7 mouse cellular contexts compared by ENCODE assay signal in the genomic region with DNA sequence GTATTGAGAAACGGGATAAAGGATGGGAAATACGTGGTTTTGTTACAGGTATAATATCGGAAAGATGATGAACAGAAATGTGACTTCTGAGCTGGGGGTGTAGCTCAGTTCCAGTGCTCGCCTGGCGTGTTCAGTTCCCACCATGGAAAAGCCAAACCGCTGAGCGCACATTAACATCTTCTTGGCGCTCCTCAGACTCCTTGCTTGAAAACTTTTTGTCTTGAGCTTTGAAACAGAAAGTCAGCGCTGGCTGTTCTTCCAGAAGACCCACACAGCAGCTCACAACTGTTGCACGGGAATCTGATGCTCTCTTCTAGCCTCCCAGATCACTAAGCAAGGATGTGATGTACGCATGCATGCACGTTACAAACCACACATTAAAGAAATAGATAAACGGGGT. TPM values are rescaled to one million over a fixed set of nuclear protein-coding genes. Genes with fewer than 3 reads are reported as not detected.
DNase-seq lines count a peak whose midpoint lies in the region; ATAC-seq and TF ChIP-seq lines count a peak whose summit lies in the region.

No protein-coding gene starts in this region.

- H3K9ac ChIP-seq in heart, embryonic 13.5 days: peak overlapping the region; percentile 97
- H3K9ac ChIP-seq in liver, postnatal 0 days (replicated peaks): peak overlapping the region; percentile 71

- no peaks in the 10 kb centered on the region for H3K27me3 ChIP-seq in heart, embryonic 13.5 days (replicated peaks)
- no peaks in the 10 kb centered on the region for H3K27me3 ChIP-seq in liver, postnatal 0 days (ENCODE audit: insufficient read depth, low read length)

- H3K9me3 ChIP-seq in heart, embryonic 13.5 days: no peaks in the 10 kb centered on the region
- no peaks in the 10 kb centered on the region for H3K9me3 ChIP-seq in liver, postnatal 0 days (ENCODE audit: low read length)

- TF ChIP-seq CTCF in liver, postnatal 0 days (IDR thresholded peaks at IDR 0.05; ENCODE audit: low read depth): no peak

- H3K4me2 ChIP-seq in heart, embryonic 13.5 days: peak overlapping the region; percentile 91
- peak overlapping the region; percentile 89 for H3K4me2 ChIP-seq in liver, postnatal 0 days (ENCODE audit: low read depth, low read length)

- ATAC-seq in heart, embryonic 13.5 days (ENCODE audit: extremely low read depth, insufficient number of reproducible peaks, low FRiP score, low TSS enrichment): no peak
- ATAC-seq in liver, postnatal 0 days: no peak

- peaks cover 36% of the 10 kb centered on the region for H3K4me1 ChIP-seq in heart, embryonic 13.5 days
- H3K4me1 ChIP-seq in liver, postnatal 0 days (ENCODE audit: insufficient read depth): peaks cover 12% of the 10 kb centered on the region

- peaks cover 14% of the 10 kb centered on the region for H3K36me3 ChIP-seq in heart, embryonic 13.5 days
- 0 out of 2 replicates have a peak, but pooled peaks cover 13% of the 10 kb centered on the region for H3K36me3 ChIP-seq in liver, postnatal 0 days (replicated peaks; ENCODE audit: insufficient read depth, low read length)

- peak overlapping the region; percentile 92 for H3K4me3 ChIP-seq in heart, embryonic 13.5 days
- peak overlapping the region; percentile 88 for H3K4me3 ChIP-seq in liver, postnatal 0 days (ENCODE audit: low read depth, low read length)

- peak overlapping the region; percentile 96 for H3K27ac ChIP-seq in heart, embryonic 13.5 days (replicated peaks)
- peak overlapping the region; percentile 90 for H3K27ac ChIP-seq in liver, postnatal 0 days (ENCODE audit: low read depth)

- DNase-seq in ES-CJ7 (ENCODE audit: low read depth, low spot score) (peak; percentile 29), R1 (ENCODE audit: low read depth, low spot score) (peak; percentile 22)
- DNase-seq in liver, postnatal 0 days: no peak
- DNase-seq in layer of hippocampus, adult 9-10 months (ENCODE audit: low spot score): no peak
- DNase-seq in adrenal gland, postnatal 4 days (ENCODE audit: low spot score in 2 of 2): no peak
- no peak for DNase-seq in testis, postnatal 14 days (ENCODE audit: low spot score)

- 24% methylated on average over 13 of the region's 13 CpGs for WGBS in heart, embryonic 13.5 days
- WGBS in liver, postnatal 0 days (ENCODE audit: insufficient replicate concordance): 25% methylated on average over 13 of the region's 13 CpGs

- TF ChIP-seq EP300 in liver, postnatal 0 days (IDR thresholded peaks at IDR 0.05; ENCODE audit: low read depth): no peak

RNA-seq across cellular contexts. Expression of a gene that starts 1.2 kb away (rescaled TPM):
- 69.7 and 74.0 TPM in 2 replicates for polyA plus RNA-seq in heart, embryonic 13.5 days (2015; fragmentation: Nextera tagmentation; extraction: Ambion mirVana)
- 47.8 and 53.8 TPM in 2 replicates for polyA plus RNA-seq in liver, postnatal 0 days (2015; fragmentation: Nextera tagmentation; extraction: Ambion mirVana)
- 10 to 100 TPM; 29.0 to 32.5 TPM for total RNA-seq in adrenal gland, postnatal 4 days (2021)

RNA-seq across cellular contexts. Expression of a gene that starts 41.2 kb away (rescaled TPM):
- polyA plus RNA-seq in heart, embryonic 13.5 days (2015; fragmentation: Nextera tagmentation; extraction: Ambion mirVana): 145 and 155 TPM in 2 replicates
- 86.5 and 88.3 TPM in 2 replicates for polyA plus RNA-seq in liver, postnatal 0 days (2015; fragmentation: Nextera tagmentation; extraction: Ambion mirVana)
- total RNA-seq in adrenal gland, postnatal 4 days (2021): 10 to 100 TPM; 65.9 to 79.6 TPM

RNA-seq across cellular contexts. Expression of a gene that starts 41.4 kb away (rescaled TPM):
- polyA plus RNA-seq in heart, embryonic 13.5 days (2015; fragmentation: Nextera tagmentation; extraction: Ambion mirVana): 7.4 and 8.8 TPM in 2 replicates
- 2.8 and 3.2 TPM in 2 replicates for polyA plus RNA-seq in liver, postnatal 0 days (2015; fragmentation: Nextera tagmentation; extraction: Ambion mirVana)
- 10 to 100 TPM; 22.4 to 29.5 TPM for total RNA-seq in adrenal gland, postnatal 4 days (2021)

Comparison
In these comparisons a context has a peak if more than half of its experiments do, and no peak if none do; other contexts are left out.
1. DNase-seq: peak in ES-CJ7 (single experiment) and R1 (single experiment); none in liver, postnatal 0 days (single experiment), layer of hippocampus, adult 9-10 months (single experiment), adrenal gland, postnatal 4 days (0 of 2) and testis, postnatal 14 days (single experiment).